Mouse (Mus musculus) brain, embryonic 14.5 days (tissue): ENCODE data around the gene Znhit1.

Source experiments
- CTCF ChIP-seq: fragments of 200-500 bp; IDR thresholded peaks from 2 replicates; pipeline ENCODE4 v1.5.1; 2012; ENCODE audit warnings: inconsistent platforms, mild to moderate bottlenecking, moderate library complexity, borderline replicate concordance; ENCODE audit not compliant: insufficient read depth, insufficient read length; ENCODE audit errors: extremely low read depth
- POLR2A ChIP-seq: fragments of 200-500 bp; IDR thresholded peaks from 2 replicates; pipeline ENCODE4 v1.6.1; 2012; ENCODE audit warnings: mild to moderate bottlenecking, inconsistent platforms, borderline replicate concordance; ENCODE audit not compliant: poor library complexity, insufficient read depth, insufficient read length, severe bottlenecking; ENCODE audit errors: extremely low read depth

DNA sequence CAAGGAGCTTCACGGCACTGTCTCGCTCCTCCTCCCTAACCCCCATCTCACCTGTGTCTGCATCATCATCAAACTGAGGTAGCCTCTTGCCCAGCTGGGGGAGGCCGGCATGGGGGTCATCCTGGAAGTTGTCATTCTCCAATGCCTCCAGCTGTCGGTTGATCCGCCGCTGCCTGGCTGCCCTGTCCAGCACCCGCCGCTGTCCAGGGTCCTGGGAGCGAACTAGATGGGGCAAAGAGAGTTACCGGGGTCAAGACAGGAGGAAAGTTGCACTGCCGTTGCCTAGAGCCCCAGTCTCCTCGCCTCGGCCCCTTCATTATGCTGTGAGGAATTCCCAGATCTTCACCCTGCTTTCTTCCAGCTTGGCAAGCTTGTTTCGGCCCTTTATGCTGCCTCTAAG is 3.0 kb downstream of the Znhit1 start:
- TF ChIP-seq CTCF (no peak), POLR2A (no peak)
